Comparison of ENCODE assay signal across 8 mouse cellular contexts in the genomic region with DNA sequence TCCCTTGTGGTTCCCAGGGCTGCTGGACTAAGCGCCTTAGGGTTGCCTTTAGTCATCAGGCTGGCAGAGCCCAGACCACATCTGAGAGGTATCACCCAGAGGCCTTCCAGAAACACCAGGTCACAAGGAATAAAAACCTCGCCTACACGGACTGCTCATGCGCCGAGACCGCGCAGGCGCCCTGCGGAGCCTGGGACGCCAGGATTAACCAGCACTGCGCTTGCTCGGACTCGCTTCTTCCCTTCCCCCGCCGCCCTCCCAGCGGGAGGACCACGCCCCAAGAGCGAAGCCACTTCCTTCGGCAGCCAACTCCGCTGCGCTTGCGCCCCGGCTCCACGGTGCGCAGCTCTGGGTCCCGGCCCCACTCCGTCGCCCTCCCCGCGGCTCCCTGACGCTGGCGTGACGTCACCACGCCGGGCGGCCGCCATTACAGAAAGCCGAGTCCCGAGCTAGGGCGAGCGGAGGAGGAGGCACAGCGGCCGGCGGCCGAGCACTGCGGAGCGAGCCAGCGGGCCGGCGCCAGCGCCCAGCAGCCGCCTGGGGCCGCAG. TPM values are rescaled to one million over a fixed set of nuclear protein-coding genes. Genes with fewer than 3 reads are reported as not detected.
DNase-seq lines count a peak whose midpoint lies in the region; ATAC-seq and TF ChIP-seq lines count a peak whose summit lies in the region.

A gene (plus strand): TSS at position 284 of the 549 bp plus-strand sequence.

- peaks cover 34% of the 10 kb centered on the region for H3K4me1 ChIP-seq in hindbrain, embryonic 10.5 days (replicated peaks)
- H3K4me1 ChIP-seq in lung, postnatal 0 days (ENCODE audit: insufficient read depth, low read depth, low read length): peaks cover 11% of the 10 kb centered on the region; the same call in 1 of the 2 replicates

- H3K4me2 ChIP-seq in lung, postnatal 0 days (replicated peaks; ENCODE audit: low read depth, low read length): peak within 1 kb of the TSS; percentile 61

- DNase-seq in MN1 (ENCODE audit: low spot score): peak; percentile 100
- DNase-seq in cerebellum, adult 9-10 months: peak; percentile 99
- peak; percentile 98 for DNase-seq in hindbrain, embryonic 10.5 days (ENCODE audit: low spot score)
- peak; percentile 99 for DNase-seq in layer of hippocampus, adult 9-11 months
- peak; percentile 100 for DNase-seq in lung, postnatal 0 days (ENCODE audit: low spot score)
- peak; percentile 95 for DNase-seq in ovary, postnatal 14 days (ENCODE audit: low spot score)
- peak; percentile 99 for DNase-seq in thymus, postnatal 14 days

- no peaks in the 10 kb centered on the region for H3K27me3 ChIP-seq in hindbrain, embryonic 10.5 days (ENCODE audit: insufficient read depth, poor library complexity, severe bottlenecking)
- H3K27me3 ChIP-seq in lung, postnatal 0 days (replicated peaks; ENCODE audit: insufficient read depth, low read length): no peaks in the 10 kb centered on the region

- TF ChIP-seq CTCF in lung, postnatal 0 days (IDR thresholded peaks at IDR 0.05): no peak; the same call in 1 of the 2 replicates

- peak within 1 kb of the TSS; percentile 99 for H3K27ac ChIP-seq in hindbrain, embryonic 10.5 days
- H3K27ac ChIP-seq in lung, postnatal 0 days (ENCODE audit: low read length): peak within 1 kb of the TSS; percentile 100

- H3K36me3 ChIP-seq in hindbrain, embryonic 10.5 days: peaks cover 8% of the 10 kb centered on the region
- H3K36me3 ChIP-seq in lung, postnatal 0 days (ENCODE audit: insufficient read depth, low read length): no peaks in the 10 kb centered on the region

- peak; percentile 94 for ATAC-seq in frontal cortex, adult (ENCODE audit: low TSS enrichment)
- ATAC-seq in lung, postnatal 0 days: peak; percentile 98

- peak within 1 kb of the TSS; percentile 75 for H3K4me3 ChIP-seq in hindbrain, embryonic 10.5 days
- peak within 1 kb of the TSS; percentile 98 for H3K4me3 ChIP-seq in lung, postnatal 0 days (ENCODE audit: low read depth, low read length)

- H3K9me3 ChIP-seq in hindbrain, embryonic 10.5 days: no peaks in the 10 kb centered on the region
- H3K9me3 ChIP-seq in lung, postnatal 0 days (ENCODE audit: low read length): no peaks in the 10 kb centered on the region

- TF ChIP-seq EP300 in lung, postnatal 0 days (IDR thresholded peaks at IDR 0.05): no peak

- under 1% methylated on average over 53 of the region's 53 CpGs for WGBS in hindbrain, embryonic 10.5 days
- 3% methylated on average over 46 of the region's 53 CpGs for WGBS in lung, postnatal 0 days

- peak within 1 kb of the TSS; percentile 100 for H3K9ac ChIP-seq in lung, postnatal 0 days (replicated peaks; ENCODE audit: low read depth)

RNA-seq across cellular contexts. Expression of the gene that starts here (rescaled TPM):
- 84.2 and 97.8 TPM in 2 replicates for polyA plus RNA-seq in hindbrain, embryonic 10.5 days (2016; fragmentation: Nextera tagmentation; extraction: Ambion mirVana)
- 42.1 and 44.8 TPM in 2 replicates for polyA plus RNA-seq in lung, postnatal 0 days (2015; fragmentation: Nextera tagmentation; extraction: Ambion mirVana)

Comparison
In these comparisons a context has a peak if more than half of its experiments do, and no peak if none do; other contexts are left out.
1. Peak in every context shown above with its lines: DNase-seq, ATAC-seq, H3K4me3 ChIP-seq and H3K27ac ChIP-seq.